Mouse (Mus musculus): ENCODE data around the gene Akap13. TPM values are rescaled to one million over a fixed set of nuclear protein-coding genes. Genes with fewer than 3 reads are reported as not detected.

Gene Akap13
- 8.5 and 12.3 TPM in 2 replicates for polyA plus RNA-seq (2012; rRNA removed)

DNA sequence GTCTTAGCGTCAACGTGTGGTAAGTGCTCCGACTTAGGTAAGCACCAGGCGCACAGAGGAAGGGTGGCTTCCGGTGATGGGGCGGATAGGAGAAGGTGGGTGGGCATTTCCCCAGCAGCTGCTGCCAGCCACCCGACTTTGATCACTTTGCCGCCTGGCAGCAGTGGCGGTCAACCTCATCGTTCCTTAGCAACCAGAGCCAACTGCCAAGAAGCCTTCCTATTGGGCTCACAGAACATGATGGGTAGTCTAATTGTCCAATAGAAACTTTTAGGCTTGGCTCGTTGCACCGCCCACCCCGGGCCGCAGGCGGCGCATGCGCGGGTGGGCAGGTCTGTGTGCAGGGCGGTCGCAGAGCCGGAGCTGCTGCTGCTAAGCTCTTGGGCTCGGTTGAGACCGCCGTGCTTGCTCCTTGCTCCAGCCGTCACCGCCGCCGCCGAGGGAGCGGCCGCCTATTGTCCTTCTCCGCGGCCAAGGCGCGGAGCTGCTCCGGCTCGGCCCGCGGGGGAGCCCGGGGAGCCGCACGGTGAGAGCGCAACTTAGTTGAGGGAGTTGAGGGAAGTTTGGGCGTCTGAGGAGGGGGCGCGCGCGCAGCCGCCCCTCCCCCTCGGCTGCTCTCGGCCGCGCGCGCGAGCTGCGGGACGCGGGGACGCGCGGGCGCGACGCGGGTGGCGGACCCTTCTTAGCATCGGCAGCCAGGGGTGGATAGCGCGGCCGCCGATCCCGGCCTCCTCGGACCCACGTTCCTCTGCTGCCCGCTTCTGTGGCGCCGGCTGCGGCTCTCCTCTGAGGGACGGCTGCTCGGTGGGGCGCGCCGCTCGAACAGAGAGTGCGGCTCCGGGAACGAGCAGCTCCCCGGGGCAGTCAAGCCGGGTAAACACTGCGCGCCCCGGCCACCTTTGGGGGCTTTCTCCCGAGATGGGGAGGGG, at the start of gene Akap13:
Akap13 (plus strand) TSS at position 312 of the 929 bp plus-strand sequence.

Other genes with a start within 250 kb of the Akap13 start
- gene Sv2b, start 146.3 kb upstream of the Akap13 start, polyA plus RNA-seq (2012; rRNA removed): 4.7 and 5.7 TPM in 2 replicates

All from central nervous system, embryonic 14 days (tissue).